Mouse (Mus musculus): ENCODE measurements around the gene Defb45. TPM values are rescaled to one million over a fixed set of nuclear protein-coding genes. Genes with fewer than 3 reads are reported as not detected.
A peak's percentile ranks its signal among the peaks of the same experiment; 100 is the strongest.

Defb45 gene
- not detected in 2 replicates for polyA plus RNA-seq (2015; fragmentation: Nextera tagmentation; extraction: Ambion mirVana)

GRCm38 (mm10) chr2:152599299-152599698 is at the start of gene Defb45:
Gene Defb45 (minus strand): TSS chr2:152599399.
- H3K4me1 ChIP-seq (replicated peaks), result no peaks in the 10 kb centered on the region
- no peak within 1 kb of the TSS for H3K9ac ChIP-seq
- H3K27me3 ChIP-seq, result no peaks in the 10 kb centered on the region
- no peaks in the 10 kb centered on the region for H3K9me3 ChIP-seq (replicated peaks)
- no peaks in the 10 kb centered on the region for H3K36me3 ChIP-seq
- H3K4me2 ChIP-seq, result no peak within 1 kb of the TSS
- H3K4me3 ChIP-seq (replicated peaks), result no peak within 1 kb of the TSS
- DNase-seq (no peak), ATAC-seq (ENCODE audit: low read depth) (no peak)
- H3K27ac ChIP-seq, result no peak within 1 kb of the TSS
- 48% methylated on average over 7 of the region's 7 CpGs for WGBS (ENCODE audit: insufficient replicate concordance)

GRCm38 (mm10) chr2:152639406-152640113 is 40.4 kb upstream of the Defb45 start:
- no peak for DNase-seq

GRCm38 (mm10) chr2:152638865-152639264 is 39.7 kb upstream of the Defb45 start:
- Histone ChIP-seq H3K4me2 (no peak overlapping the region), H3K27ac (0 out of 2 replicates have a peak overlapping the region, but pooled peaks have one; percentile 2), H3K4me3 (replicated peaks) (no peak overlapping the region), H3K4me1 (replicated peaks) (no peaks in the 10 kb centered on the region), H3K9me3 (replicated peaks) (no peaks in the 10 kb centered on the region), H3K27me3 (peaks cover 11% of the 10 kb centered on the region), H3K36me3 (no peaks in the 10 kb centered on the region), H3K9ac (no peak overlapping the region)
- no peak for ATAC-seq (ENCODE audit: low read depth)
- 60% methylated on average over 6 of the region's 6 CpGs for WGBS (ENCODE audit: insufficient replicate concordance)
- no peak for DNase-seq

More at GRCm38 (mm10) chr2:152639406-152640113, 40.4 kb upstream of the Defb45 start:
- 41% methylated on average over 11 of the region's 11 CpGs for WGBS (ENCODE audit: insufficient replicate concordance)
- Histone ChIP-seq H3K9ac (no peak overlapping the region), H3K27ac (peak overlapping the region; percentile 50; the same call in 1 of the 2 replicates), H3K4me3 (replicated peaks) (no peak overlapping the region), H3K36me3 (no peaks in the 10 kb centered on the region), H3K4me2 (no peak overlapping the region), H3K9me3 (replicated peaks) (no peaks in the 10 kb centered on the region), H3K4me1 (replicated peaks) (no peaks in the 10 kb centered on the region), H3K27me3 (peaks cover 7% of the 10 kb centered on the region)
- ATAC-seq (ENCODE audit: low read depth), result no peak

- Histone ChIP-seq H3K9ac (no peak overlapping the region), H3K4me1 (replicated peaks) (no peaks in the 10 kb centered on the region), H3K27ac (no peak overlapping the region), H3K27me3 (peaks cover 18% of the 10 kb centered on the region), H3K36me3 (no peaks in the 10 kb centered on the region), H3K9me3 (replicated peaks) (no peaks in the 10 kb centered on the region), H3K4me3 (replicated peaks) (no peak overlapping the region), H3K4me2 (no peak overlapping the region)
- DNase-seq, result no peak
- 74% methylated on average over 4 of the region's 4 CpGs for WGBS (ENCODE audit: insufficient replicate concordance)
- no peak for ATAC-seq (ENCODE audit: low read depth)
Measured at GRCm38 (mm10) chr2:152637381-152637780, 38.2 kb upstream of the Defb45 start.

GRCm38 (mm10) chr2:152637006-152637322 is 37.8 kb upstream of the Defb45 start:
- H3K4me3 ChIP-seq (replicated peaks), result no peak overlapping the region
- peak overlapping the region; percentile 55; the same call in 1 of the 2 replicates for H3K27ac ChIP-seq
- peaks cover 18% of the 10 kb centered on the region for H3K27me3 ChIP-seq
- no peak overlapping the region for H3K4me2 ChIP-seq
- no peaks in the 10 kb centered on the region for H3K9me3 ChIP-seq (replicated peaks)
- no peak overlapping the region for H3K9ac ChIP-seq
- H3K4me1 ChIP-seq (replicated peaks), result no peaks in the 10 kb centered on the region
- H3K36me3 ChIP-seq, result no peaks in the 10 kb centered on the region
- DNase-seq (no peak), ATAC-seq (ENCODE audit: low read depth) (no peak)
- WGBS (ENCODE audit: insufficient replicate concordance), result 57% methylated on average over 6 of the region's 6 CpGs

- H3K9me3 ChIP-seq (replicated peaks), result no peaks in the 10 kb centered on the region
- peak overlapping the region; percentile 55 for H3K27ac ChIP-seq
- H3K4me1 ChIP-seq (replicated peaks), result no peaks in the 10 kb centered on the region
- 42% methylated on average over 23 of the region's 23 CpGs for WGBS (ENCODE audit: insufficient replicate concordance)
- H3K27me3 ChIP-seq, result peaks cover 18% of the 10 kb centered on the region
- no peak for DNase-seq
- peak; percentile 39; the same call in 1 of the 2 replicates for ATAC-seq (ENCODE audit: low read depth)
- H3K36me3 ChIP-seq, result no peaks in the 10 kb centered on the region
- no peak overlapping the region for H3K4me2 ChIP-seq
- H3K9ac ChIP-seq, result no peak overlapping the region
- no peak overlapping the region for H3K4me3 ChIP-seq (replicated peaks)
Measured at GRCm38 (mm10) chr2:152636246-152637005, 37.2 kb upstream of the Defb45 start.

GRCm38 (mm10) chr2:152634311-152634710 is 35.1 kb upstream of the Defb45 start:
- Histone ChIP-seq H3K9me3 (replicated peaks) (no peaks in the 10 kb centered on the region), H3K27ac (no peak overlapping the region), H3K9ac (no peak overlapping the region), H3K36me3 (no peaks in the 10 kb centered on the region), H3K27me3 (peaks cover 28% of the 10 kb centered on the region), H3K4me1 (replicated peaks) (no peaks in the 10 kb centered on the region), H3K4me2 (no peak overlapping the region), H3K4me3 (replicated peaks) (no peak overlapping the region)
- DNase-seq, result no peak
- WGBS (ENCODE audit: insufficient replicate concordance), result 68% methylated on average over 29 of the region's 29 CpGs
- ATAC-seq (ENCODE audit: low read depth), result no peak

GRCm38 (mm10) chr2:152633334-152633733 is 34.1 kb upstream of the Defb45 start:
- Histone ChIP-seq H3K9ac (no peak overlapping the region), H3K4me3 (replicated peaks) (no peak overlapping the region), H3K27me3 (peaks cover 37% of the 10 kb centered on the region), H3K4me1 (replicated peaks) (no peaks in the 10 kb centered on the region), H3K4me2 (no peak overlapping the region), H3K9me3 (replicated peaks) (no peaks in the 10 kb centered on the region), H3K27ac (no peak overlapping the region), H3K36me3 (no peaks in the 10 kb centered on the region)
- no peak for ATAC-seq (ENCODE audit: low read depth)
- 38% methylated on average over 17 of the region's 17 CpGs for WGBS (ENCODE audit: insufficient replicate concordance)
- DNase-seq, result no peak

GRCm38 (mm10) chr2:152629904-152630303 is 30.7 kb upstream of the Defb45 start:
- DNase-seq (no peak), ATAC-seq (ENCODE audit: low read depth) (no peak)
- peaks cover 5% of the 10 kb centered on the region; the same call in 1 of the 2 replicates for H3K4me1 ChIP-seq (replicated peaks)
- H3K36me3 ChIP-seq, result no peaks in the 10 kb centered on the region
- H3K9ac ChIP-seq, result no peak overlapping the region
- no peak overlapping the region for H3K27ac ChIP-seq
- WGBS (ENCODE audit: insufficient replicate concordance), result 64% methylated on average over 6 of the region's 6 CpGs
- no peak overlapping the region for H3K4me2 ChIP-seq
- H3K27me3 ChIP-seq, result peaks cover 66% of the 10 kb centered on the region
- no peak overlapping the region for H3K4me3 ChIP-seq (replicated peaks)
- no peaks in the 10 kb centered on the region for H3K9me3 ChIP-seq (replicated peaks)

- H3K4me2 ChIP-seq, result no peak overlapping the region
- no peak for DNase-seq
Measured at GRCm38 (mm10) chr2:152629239-152629638, 30.0 kb upstream of the Defb45 start.

GRCm38 (mm10) chr2:152628066-152628465 is 28.9 kb upstream of the Defb45 start:
- Histone ChIP-seq H3K27me3 (peaks cover 64% of the 10 kb centered on the region), H3K9ac (no peak overlapping the region), H3K27ac (no peak overlapping the region), H3K9me3 (replicated peaks) (no peaks in the 10 kb centered on the region), H3K4me1 (replicated peaks) (peaks cover 5% of the 10 kb centered on the region; the same call in 1 of the 2 replicates), H3K4me3 (replicated peaks) (no peak overlapping the region), H3K4me2 (no peak overlapping the region), H3K36me3 (no peaks in the 10 kb centered on the region)
- ATAC-seq (ENCODE audit: low read depth), result no peak
- no peak for DNase-seq
- WGBS (ENCODE audit: insufficient replicate concordance), result 30% methylated on average over 17 of the region's 17 CpGs

More at GRCm38 (mm10) chr2:152629239-152629638, 30.0 kb upstream of the Defb45 start:
- peaks cover 67% of the 10 kb centered on the region for H3K27me3 ChIP-seq
- no peak overlapping the region for H3K9ac ChIP-seq
- no peaks in the 10 kb centered on the region for H3K9me3 ChIP-seq (replicated peaks)
- H3K4me1 ChIP-seq (replicated peaks), result peaks cover 5% of the 10 kb centered on the region; the same call in 1 of the 2 replicates
- WGBS (ENCODE audit: insufficient replicate concordance), result 44% methylated on average over 3 of the region's 3 CpGs
- H3K4me3 ChIP-seq (replicated peaks), result no peak overlapping the region
- no peaks in the 10 kb centered on the region for H3K36me3 ChIP-seq
- H3K27ac ChIP-seq, result no peak overlapping the region
- no peak for ATAC-seq (ENCODE audit: low read depth)

Data from liver, embryonic 13.5 days (tissue).